Comparison of ENCODE assay signal across 8 mouse cellular contexts in genomic region chr7:114116711-114117351, GRCm38 (mm10). TPM values are rescaled to one million over a fixed set of nuclear protein-coding genes. Genes with fewer than 3 reads are reported as not detected.
DNase-seq lines count a peak whose midpoint lies in the region; ATAC-seq and TF ChIP-seq lines count a peak whose summit lies in the region.

No protein-coding gene starts in this region.

- DNase-seq in ZHBTc4 (ENCODE audit: low read depth, low spot score) (peak; percentile 92), liver (peak; percentile 73)
- peak; percentile 65 to 71 for DNase-seq in cerebellum, adult 2 months
- DNase-seq in gastrocnemius, adult 18-20 months (ENCODE audit: low spot score) = peak; percentile 52
- peak; percentile 48 for DNase-seq in hindbrain, embryonic 14.5 days (ENCODE audit: low spot score)
- peak; percentile 36 for DNase-seq in midbrain, postnatal 0 days (ENCODE audit: low spot score)
- no peak for DNase-seq in layer of hippocampus, adult 11-12 months (ENCODE audit: low spot score)

- H3K36me3 ChIP-seq in hindbrain, embryonic 14.5 days (replicated peaks; ENCODE audit: control insufficient read depth, insufficient read depth) = no peaks in the 10 kb centered on the region
- no peaks in the 10 kb centered on the region for H3K36me3 ChIP-seq in midbrain, postnatal 0 days (ENCODE audit: insufficient read depth, low read length)
- H3K36me3 ChIP-seq in stomach, embryonic 14.5 days (ENCODE audit: control insufficient read depth, insufficient read depth, low read length) = no peaks in the 10 kb centered on the region

- ATAC-seq in hindbrain, embryonic 14.5 days (ENCODE audit: low FRiP score) = peak; percentile 83
- ATAC-seq in midbrain, postnatal 0 days (ENCODE audit: low FRiP score) = peak; percentile 74
- peak; percentile 82 for ATAC-seq in stomach, embryonic 14.5 days (ENCODE audit: insufficient number of reproducible peaks, insufficient read depth, low FRiP score, low read depth)

- peak overlapping the region; percentile 58 for H3K4me3 ChIP-seq in cerebellum, adult 2 months (replicated peaks; ENCODE audit: insufficient read depth, low read depth, low read length)
- H3K4me3 ChIP-seq in hindbrain, embryonic 14.5 days (replicated peaks; ENCODE audit: low read length) = peak overlapping the region; percentile 89
- H3K4me3 ChIP-seq in midbrain, postnatal 0 days (ENCODE audit: low read depth, low read length) = peak overlapping the region; percentile 89
- H3K4me3 ChIP-seq in stomach, embryonic 14.5 days (ENCODE audit: low read depth, low read length) = peak overlapping the region; percentile 82

- no peaks in the 10 kb centered on the region for H3K27me3 ChIP-seq in cerebellum, adult 2 months (ENCODE audit: control insufficient read depth, insufficient read depth, low read length)
- no peaks in the 10 kb centered on the region for H3K27me3 ChIP-seq in hindbrain, embryonic 14.5 days (ENCODE audit: control insufficient read depth, insufficient read depth, low read length)
- H3K27me3 ChIP-seq in midbrain, postnatal 0 days (ENCODE audit: insufficient read depth, low read length) = no peaks in the 10 kb centered on the region
- no peaks in the 10 kb centered on the region for H3K27me3 ChIP-seq in stomach, embryonic 14.5 days (ENCODE audit: control insufficient read depth, insufficient read depth, low read length)

- H3K9ac ChIP-seq in hindbrain, embryonic 14.5 days = peak overlapping the region; percentile 79
- peak overlapping the region; percentile 85 for H3K9ac ChIP-seq in midbrain, postnatal 0 days (replicated peaks; ENCODE audit: low read length, poor library complexity, severe bottlenecking)
- peak overlapping the region; percentile 71 for H3K9ac ChIP-seq in stomach, embryonic 14.5 days (replicated peaks; ENCODE audit: low read depth, low read length)

- no peak for TF ChIP-seq CTCF in cerebellum, adult 2 months (IDR thresholded peaks at IDR 0.05; ENCODE audit: borderline replicate concordance, insufficient read depth, low read depth, low read length)
- TF ChIP-seq CTCF in midbrain, postnatal 0 days (IDR thresholded peaks at IDR 0.05) = peak; percentile 19; the same call in 1 of the 2 replicates

- TF ChIP-seq POLR2A in cerebellum, adult 2 months (IDR thresholded peaks at IDR 0.05; ENCODE audit: borderline replicate concordance, insufficient read depth, low read length) = no peak

- peak overlapping the region; percentile 71 for H3K4me2 ChIP-seq in hindbrain, embryonic 14.5 days (replicated peaks)
- H3K4me2 ChIP-seq in midbrain, postnatal 0 days (ENCODE audit: low read depth, low read length, poor library complexity, severe bottlenecking) = peak overlapping the region; percentile 83
- peak overlapping the region; percentile 72 for H3K4me2 ChIP-seq in stomach, embryonic 14.5 days (replicated peaks; ENCODE audit: low read depth, low read length)

- peaks cover 7% of the 10 kb centered on the region for H3K4me1 ChIP-seq in cerebellum, adult 2 months (ENCODE audit: control insufficient read depth, insufficient read depth, low read length)
- peaks cover 10% of the 10 kb centered on the region; the same call in 1 of the 2 replicates for H3K4me1 ChIP-seq in hindbrain, embryonic 14.5 days (replicated peaks; ENCODE audit: control insufficient read depth, insufficient read depth, low read length)
- 0 out of 2 replicates have a peak, but pooled peaks cover 4% of the 10 kb centered on the region for H3K4me1 ChIP-seq in midbrain, postnatal 0 days (ENCODE audit: insufficient read depth, low read length)
- peaks cover 3% of the 10 kb centered on the region; the same call in 1 of the 2 replicates for H3K4me1 ChIP-seq in stomach, embryonic 14.5 days (ENCODE audit: control insufficient read depth, insufficient read depth, low read length)

- WGBS in cerebellum, adult 2 months = under 1% methylated on average over 72 of the region's 74 CpGs
- WGBS in hindbrain, embryonic 14.5 days = under 1% methylated on average over 57 of the region's 74 CpGs
- under 1% methylated on average over 62 of the region's 74 CpGs for WGBS in midbrain, postnatal 0 days
- WGBS in stomach, embryonic 14.5 days = under 1% methylated on average over 73 of the region's 74 CpGs

- H3K27ac ChIP-seq in cerebellum, adult 2 months (ENCODE audit: insufficient read depth, low read length) = peak overlapping the region; percentile 26; the same call in 1 of the 2 replicates
- H3K27ac ChIP-seq in hindbrain, embryonic 14.5 days = peak overlapping the region; percentile 90
- H3K27ac ChIP-seq in midbrain, postnatal 0 days (ENCODE audit: low read depth, low read length) = peak overlapping the region; percentile 87
- H3K27ac ChIP-seq in stomach, embryonic 14.5 days (ENCODE audit: low read length) = peak overlapping the region; percentile 92

- H3K9me3 ChIP-seq in hindbrain, embryonic 14.5 days (ENCODE audit: control insufficient read depth, low read length) = no peaks in the 10 kb centered on the region
- no peaks in the 10 kb centered on the region for H3K9me3 ChIP-seq in midbrain, postnatal 0 days (ENCODE audit: low read length)
- H3K9me3 ChIP-seq in stomach, embryonic 14.5 days (ENCODE audit: control insufficient read depth, low read depth, low read length) = no peaks in the 10 kb centered on the region

RNA-seq across cellular contexts. Expression of gene Rras2, which starts 0.8 kb away (rescaled TPM):
- polyA plus RNA-seq in cerebellum, adult 2 months (2012; rRNA removed) = 7.3 and 7.9 TPM in 2 replicates
- 10 to 100 TPM; 14.3 to 15.3 TPM for total RNA-seq in gastrocnemius, adult 18-20 months (2021)
- 23.9 and 28.8 TPM in 2 replicates for polyA plus RNA-seq in hindbrain, embryonic 14.5 days (2014; fragmentation: Nextera tagmentation; extraction: Ambion mirVana)
- 41.3 and 58.7 TPM in 2 replicates for total RNA-seq in midbrain, postnatal 0 days (2014; rRNA removed)
- polyA plus RNA-seq in midbrain, postnatal 0 days (2015; fragmentation: Nextera tagmentation; extraction: Ambion mirVana) = 21.4 and 22.5 TPM in 2 replicates
- 29.4 and 30.1 TPM in 2 replicates for polyA plus RNA-seq in stomach, embryonic 14.5 days (2014; fragmentation: Nextera tagmentation; extraction: Ambion mirVana)

Comparison
In these comparisons a context has a peak if more than half of its experiments do, and no peak if none do; other contexts are left out.
1. H3K27ac ChIP-seq: peak in every context shown above with its lines; median percentile 92 in stomach, embryonic 14.5 days; 90 in hindbrain, embryonic 14.5 days; 87 in midbrain, postnatal 0 days; 26 in cerebellum, adult 2 months.